Mouse (Mus musculus) cerebellum, adult 2 months (tissue): ENCODE measurements at regions not wholly inside any gene's neighbourhood (a gene's known extent, or its start where the extent isn't known, plus 50 kb on each side); places are given as distances from the start of the nearest gene placed in this dataset.

Experiments
- DNase-seq, 2 experiments: peaks; one replicate each; pipeline ENCODE4 v3.0.0; 2021
- H3K27ac ChIP-seq: fragments of 200-500 bp; 2 replicates; pipeline ENCODE4 v1.5.1; 2012; ENCODE audit warnings: low read length, control low read depth, inconsistent platforms; ENCODE audit not compliant: insufficient read depth
- H3K27me3 ChIP-seq: fragments of 200-500 bp; 2 replicates; pipeline ENCODE4 v1.6.1; 2012; ENCODE audit warnings: inconsistent platforms, mild to moderate bottlenecking, low read length, moderate library complexity; ENCODE audit not compliant: control insufficient read depth, insufficient read depth
- H3K4me1 ChIP-seq: fragments of 200-500 bp; 2 replicates; pipeline ENCODE4 v1.6.1; 2011; ENCODE audit warnings: low read length; ENCODE audit not compliant: control insufficient read depth, insufficient read depth
- H3K4me3 ChIP-seq: fragments of 200-500 bp; replicated peaks from 2 replicates; pipeline ENCODE3; 2011; ENCODE audit warnings: mild to moderate bottlenecking, low read depth, low read length, control low read depth; ENCODE audit not compliant: insufficient read depth
- CTCF ChIP-seq: fragments of 200-500 bp; IDR thresholded peaks from 2 replicates; pipeline ENCODE4 v1.5.1; 2011; ENCODE audit warnings: low read depth, mild to moderate bottlenecking, control low read depth, low read length, moderate library complexity, borderline replicate concordance; ENCODE audit not compliant: insufficient read depth
- POLR2A ChIP-seq: fragments of 200-500 bp; IDR thresholded peaks from 2 replicates; pipeline ENCODE4 v1.6.1; 2011; ENCODE audit warnings: low read length, control low read depth, borderline replicate concordance; ENCODE audit not compliant: insufficient read depth
- WGBS: fragments of 180-500 bp; shearing (Covaris S2); methylation state at CpG from one replicate; pipeline ENCODE4 v1.1.7; 2018; 5-methylcytosine and 5-hydroxymethylcytosine counted together

GRCm38 (mm10) chr5:18439281-18439680 lies 79.1 kb upstream of the Gnai1 start:
- Histone ChIP-seq H3K27ac (no peak overlapping the region), H3K4me3 (no peak overlapping the region), H3K27me3 (no peaks in the 10 kb centered on the region; the same call in 1 of the 2 replicates), H3K4me1 (no peaks in the 10 kb centered on the region)
- no peak for DNase-seq
- 95% methylated on average over 1 of the region's 1 CpGs for WGBS
- no peak for TF ChIP-seq CTCF

GRCm38 (mm10) chr5:18436099-18436748 lies 76.1 kb upstream of the Gnai1 start:
- TF ChIP-seq POLR2A: no peak
- TF ChIP-seq CTCF: no peak
- Histone ChIP-seq H3K4me3 (no peak overlapping the region), H3K4me1 (no peaks in the 10 kb centered on the region), H3K27ac (no peak overlapping the region), H3K27me3 (no peaks in the 10 kb centered on the region; the same call in 1 of the 2 replicates)
- 74% methylated on average over 6 of the region's 6 CpGs for WGBS
- no peak for DNase-seq

GRCm38 (mm10) chr5:18434245-18434644 lies 74.1 kb upstream of the Gnai1 start:
- Histone ChIP-seq H3K27me3 (no peaks in the 10 kb centered on the region), H3K4me3 (no peak overlapping the region), H3K4me1 (no peaks in the 10 kb centered on the region), H3K27ac (no peak overlapping the region)
- 96% methylated on average over 2 of the region's 2 CpGs for WGBS
- no peak for DNase-seq
- TF ChIP-seq CTCF: no peak
- TF ChIP-seq POLR2A: no peak

GRCm38 (mm10) chr5:18433287-18433686 lies 73.1 kb upstream of the Gnai1 start:
- Histone ChIP-seq H3K27ac (no peak overlapping the region), H3K27me3 (no peaks in the 10 kb centered on the region), H3K4me1 (no peaks in the 10 kb centered on the region), H3K4me3 (no peak overlapping the region)
- TF ChIP-seq CTCF (no peak), POLR2A (no peak)
- no peak for DNase-seq
- WGBS: 33% methylated on average over 7 of the region's 7 CpGs

- Histone ChIP-seq H3K27me3 (no peaks in the 10 kb centered on the region), H3K4me3 (no peak overlapping the region), H3K4me1 (no peaks in the 10 kb centered on the region), H3K27ac (no peak overlapping the region)
- TF ChIP-seq CTCF: no peak
- TF ChIP-seq POLR2A: no peak
- DNase-seq: no peak
- 68% methylated on average over 4 of the region's 4 CpGs for WGBS
These were observed 64.9 kb upstream of the Gnai1 start for GRCm38 (mm10) chr5:18425098-18425497.

GRCm38 (mm10) chr5:18414892-18415291 lies 54.7 kb upstream of the Gnai1 start:
- Histone ChIP-seq H3K27ac (no peak overlapping the region), H3K4me1 (no peaks in the 10 kb centered on the region), H3K4me3 (no peak overlapping the region), H3K27me3 (no peaks in the 10 kb centered on the region)
- no peak for DNase-seq
- TF ChIP-seq CTCF: no peak
- TF ChIP-seq POLR2A: no peak
- 34% methylated on average over 3 of the region's 3 CpGs for WGBS
